Mouse (Mus musculus): ENCODE results near the gene Gpr84.
A peak's percentile ranks its signal among the peaks of the same experiment; 100 is the strongest.

DNA sequence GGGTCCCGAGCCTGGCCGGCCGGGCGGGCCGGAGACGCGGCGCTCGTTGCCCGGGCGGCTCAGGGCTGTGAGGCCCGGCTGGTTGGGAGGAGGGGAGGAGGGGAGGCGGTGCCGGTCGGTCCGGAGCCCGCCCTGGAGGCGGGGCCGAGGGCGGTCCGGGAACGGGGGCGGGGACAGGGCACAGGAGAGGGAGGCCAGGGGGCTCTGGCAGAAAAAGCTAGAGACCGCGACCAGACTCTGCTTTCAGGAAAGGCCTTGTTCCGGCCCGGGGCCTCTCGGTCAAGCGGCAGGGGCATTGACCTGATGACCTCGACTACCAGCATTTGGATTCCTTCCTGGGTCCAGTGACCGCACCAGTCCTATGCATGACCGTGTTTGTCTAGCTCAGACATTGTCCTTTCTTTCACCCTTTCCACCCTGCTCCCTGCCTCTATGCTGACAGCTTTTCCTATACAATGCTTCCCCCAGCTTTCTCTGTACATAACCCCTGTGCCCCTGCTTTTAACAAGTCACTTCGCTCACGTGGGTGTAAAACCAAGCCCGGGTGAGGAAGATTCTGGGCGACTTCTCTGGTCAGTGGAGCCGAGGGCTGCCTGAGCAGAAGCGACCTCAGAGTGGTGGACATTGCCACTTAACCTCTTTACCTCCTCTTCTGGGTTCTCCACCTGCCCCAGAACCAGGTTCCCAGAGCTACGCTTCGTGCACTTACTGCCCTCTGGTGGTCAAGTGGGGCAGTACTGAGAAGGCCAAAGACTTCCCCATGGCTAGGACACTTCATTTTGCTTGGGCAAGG lies 13.2 kb upstream of the Gpr84 start:
- peak; percentile 95; the same call in 1 of the 2 replicates for TF ChIP-seq CTCF (IDR thresholded peaks at IDR 0.05; ENCODE audit: control insufficient read depth, insufficient read depth, insufficient replicate concordance, low read depth, low read length)
- TF ChIP-seq POLR2A (IDR thresholded peaks at IDR 0.05; ENCODE audit: control insufficient read depth, low read depth, low read length) = peak; percentile 70
